Mouse (Mus musculus) ES-Bruce4 (cell line): ENCODE results near the gene Sptbn4.

Source experiments
- CTCF ChIP-seq: IDR thresholded peaks from one replicate; pipeline ENCODE4 v1.8.1; 2011; ENCODE audit warnings: low read depth, low read length
- EP300 ChIP-seq: IDR thresholded peaks from 2 replicates; pipeline ENCODE4 v1.6.1; 2011; ENCODE audit warnings: low read depth, low read length; ENCODE audit not compliant: insufficient read depth

DNA sequence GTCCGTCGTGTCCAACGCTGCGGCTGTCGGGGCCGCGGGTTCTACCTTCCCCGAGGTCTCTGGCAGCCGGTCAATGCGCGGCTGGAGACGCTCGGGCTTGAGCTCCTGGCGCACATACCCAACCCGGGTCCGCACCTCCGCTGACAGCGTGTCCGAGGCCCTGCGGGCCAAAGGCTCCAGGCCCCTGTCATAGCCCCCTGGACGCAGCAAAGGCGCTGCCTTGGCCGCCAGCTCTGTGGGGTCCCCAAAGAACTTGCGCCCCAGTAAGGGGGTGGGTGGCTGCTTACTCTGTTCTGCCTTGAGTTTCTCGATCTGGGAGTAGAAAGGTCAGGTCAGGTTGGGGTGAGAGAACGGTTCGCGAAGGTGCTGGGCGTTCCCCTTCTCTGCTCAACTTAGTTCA, 83.1 kb downstream of the Sptbn4 start:
- TF ChIP-seq EP300 (no peak), CTCF (no peak)
